Mouse (Mus musculus) neural tube, embryonic 14.5 days (tissue): ENCODE data around the gene Tmod4. TPM values are rescaled to one million over a fixed set of nuclear protein-coding genes. Genes with fewer than 3 reads are reported as not detected.

Experiments
- ATAC-seq: fragments of 200-750 bp; cut with Nextera tagmentation; 2 replicates; pipeline ENCODE4 v1.8.0; 2017; ENCODE audit warnings: low read depth, mild to moderate bottlenecking, moderate TSS enrichment, moderate library complexity
- H3K27ac ChIP-seq: fragments of 300-500 bp; sonication (generic); 2 replicates; pipeline ENCODE4 v1.5.1; 2014; ENCODE audit warnings: low read depth, mild to moderate bottlenecking, control low read depth, low read length, moderate library complexity, mixed read lengths
- H3K27me3 ChIP-seq: fragments of 300-500 bp; sonication (generic); 2 replicates; pipeline ENCODE4 v1.6.1; 2014; ENCODE audit warnings: low read length; ENCODE audit not compliant: control insufficient read depth, insufficient read depth
- H3K36me3 ChIP-seq: fragments of 300-500 bp; sonication (generic); 2 replicates; pipeline ENCODE4 v1.6.1; 2014; ENCODE audit warnings: low read length, mixed read lengths; ENCODE audit not compliant: control insufficient read depth, insufficient read depth
- H3K4me1 ChIP-seq: fragments of 300-500 bp; sonication (generic); 2 replicates; pipeline ENCODE4 v1.6.1; 2014; ENCODE audit warnings: low read length; ENCODE audit not compliant: control insufficient read depth, insufficient read depth
- H3K4me2 ChIP-seq: fragments of 300-500 bp; sonication (generic); 2 replicates; pipeline ENCODE4 v1.6.1; 2014; ENCODE audit warnings: mild to moderate bottlenecking, low read depth, low read length, control low read depth
- H3K4me3 ChIP-seq: fragments of 300-500 bp; sonication (generic); 2 replicates; pipeline ENCODE4 v1.5.1; 2014; ENCODE audit warnings: low read depth, low read length, control low read depth, mixed read lengths
- H3K9ac ChIP-seq: fragments of 300-500 bp; sonication (generic); replicated peaks from 2 replicates; pipeline ENCODE4 v1.6.1; 2014; ENCODE audit warnings: low read depth, mild to moderate bottlenecking, control low read depth, low read length, mixed read lengths
- H3K9me3 ChIP-seq: fragments of 300-500 bp; sonication (generic); 2 replicates; pipeline ENCODE4 v1.6.1; 2016; ENCODE audit warnings: low read length; ENCODE audit not compliant: control insufficient read depth
- WGBS: fragments of 180-500 bp; shearing (Covaris S2); extraction: QIAGEN DNeasy Blood & Tissue Kit; methylation state at CpG from one replicate; pipeline ENCODE4 v1.1.7; 2014; 5-methylcytosine and 5-hydroxymethylcytosine counted together
- microRNA-seq: library from miRNA; unstranded; fragments of <30 nt; microRNA quantifications from one replicate; pipeline ENCODE4, GENCODE M21; 2016
- polyA plus RNA-seq: library from polyadenylated mRNA; unstranded; fragments of >200 nt; fragmentation: Nextera tagmentation; extraction: Ambion mirVana; gene quantifications from 2 replicates; pipeline ENCODE4 v1.2.1, GENCODE M21; 2014

The Tmod4 gene
- polyA plus RNA-seq, 1 experiment from 2014 or later, result 0.98 TPM

- Histone ChIP-seq H3K9me3 (no peaks in the 10 kb centered on the region), H3K4me3 (peak overlapping the region; percentile 7; the same call in 1 of the 2 replicates), H3K27ac (no peak overlapping the region), H3K9ac (no peak overlapping the region), H3K4me1 (peaks cover 9% of the 10 kb centered on the region; the same call in 1 of the 2 replicates), H3K36me3 (peaks cover 40% of the 10 kb centered on the region), H3K27me3 (peaks cover 16% of the 10 kb centered on the region), H3K4me2 (peak overlapping the region; percentile 8; the same call in 1 of the 2 replicates)
- 6% methylated on average over 16 of the region's 16 CpGs for WGBS
- ATAC-seq, result peak; percentile 55; the same call in 1 of the 2 replicates
These were observed 49.8 kb downstream of the Tmod4 start for GRCm38 (mm10) chr3:95174011-95174592.

GRCm38 (mm10) chr3:95176500-95176899 lies 52.2 kb downstream of the Tmod4 start:
- 69% methylated on average over 3 of the region's 3 CpGs for WGBS

GRCm38 (mm10) chr3:95177583-95177982 lies 53.3 kb downstream of the Tmod4 start:
- no peaks in the 10 kb centered on the region for H3K27me3 ChIP-seq
- no peak overlapping the region for H3K9ac ChIP-seq
- no peak overlapping the region for H3K4me2 ChIP-seq
- no peak overlapping the region for H3K4me3 ChIP-seq
- ATAC-seq, result no peak
- WGBS, result 80% methylated on average over 6 of the region's 6 CpGs
- peaks cover 7% of the 10 kb centered on the region; the same call in 1 of the 2 replicates for H3K4me1 ChIP-seq
- peaks cover 8% of the 10 kb centered on the region for H3K36me3 ChIP-seq
- H3K9me3 ChIP-seq, result no peaks in the 10 kb centered on the region
- H3K27ac ChIP-seq, result no peak overlapping the region

More at GRCm38 (mm10) chr3:95176500-95176899, 52.2 kb downstream of the Tmod4 start:
- peaks cover 17% of the 10 kb centered on the region for H3K36me3 ChIP-seq
- no peak for ATAC-seq
- no peak overlapping the region for H3K9ac ChIP-seq
- H3K4me3 ChIP-seq, result no peak overlapping the region
- no peak overlapping the region for H3K4me2 ChIP-seq
- H3K27ac ChIP-seq, result no peak overlapping the region
- H3K9me3 ChIP-seq, result no peaks in the 10 kb centered on the region
- H3K27me3 ChIP-seq, result 0 out of 2 replicates have a peak, but pooled peaks cover 3% of the 10 kb centered on the region
- H3K4me1 ChIP-seq, result peaks cover 9% of the 10 kb centered on the region; the same call in 1 of the 2 replicates

Small RNA genes within 50 kb of the gene (microRNA-seq; reads per million reads assigned to microRNA genes)
- not detected for gene Mir8099-1

Other genes with a start within 250 kb of the Tmod4 start
- 344 and 394 TPM in 2 replicates for gene Psmb4, start 237.5 kb upstream of the Tmod4 start, polyA plus RNA-seq
- gene Selenbp1, start 191.4 kb upstream of the Tmod4 start, polyA plus RNA-seq, result 11.9 TPM in 2 replicates
- 8.9 and 9.4 TPM in 2 replicates for gene Rfx5, start 170.4 kb upstream of the Tmod4 start, polyA plus RNA-seq
- 23.8 and 26.7 TPM in 2 replicates for gene Pi4kb, start 149.7 kb upstream of the Tmod4 start, polyA plus RNA-seq
- 15.4 and 17.2 TPM in 2 replicates for gene Zfp687, start 109.0 kb upstream of the Tmod4 start, polyA plus RNA-seq
- gene Psmd4, start 81.9 kb upstream of the Tmod4 start, polyA plus RNA-seq, result 252 and 260 TPM in 2 replicates
- gene Pip5k1a, start 17.5 kb upstream of the Tmod4 start, polyA plus RNA-seq, result 11.5 and 12.2 TPM in 2 replicates
- 157 and 160 TPM in 2 replicates for gene Vps72, start 13.5 kb upstream of the Tmod4 start, polyA plus RNA-seq
- 80.8 and 96.9 TPM in 2 replicates for gene Scnm1, start 9.5 kb downstream of the Tmod4 start, polyA plus RNA-seq
- gene Lysmd1, start 9.6 kb downstream of the Tmod4 start, polyA plus RNA-seq, result 36.8 and 37.3 TPM in 2 replicates
- 2.1 and 4.1 TPM in 2 replicates for gene Tnfaip8l2, start 17.9 kb downstream of the Tmod4 start, polyA plus RNA-seq
- 26.0 and 26.6 TPM in 2 replicates for gene Sema6c, start 36.0 kb downstream of the Tmod4 start, polyA plus RNA-seq
- 3.4 and 4.7 TPM in 2 replicates for gene Gabpb2, start 93.4 kb downstream of the Tmod4 start, polyA plus RNA-seq
- gene Cdc42se1, start 104.3 kb downstream of the Tmod4 start, polyA plus RNA-seq, result 48.7 and 61.6 TPM in 2 replicates
- 506 and 653 TPM in 2 replicates for gene Mllt11, start 107.7 kb downstream of the Tmod4 start, polyA plus RNA-seq
- 0.23 and 0.31 TPM in 2 replicates for gene Gm128, start 117.1 kb downstream of the Tmod4 start, polyA plus RNA-seq
- 0.28 TPM in 1 of 2 replicates, not detected in the other for gene Bnipl, start 126.7 kb downstream of the Tmod4 start, polyA plus RNA-seq
- gene Mindy1, start 156.9 kb downstream of the Tmod4 start, polyA plus RNA-seq, result 37.2 and 47.3 TPM in 2 replicates
- 59.1 and 66.7 TPM in 2 replicates for gene Prune1, start 157.6 kb downstream of the Tmod4 start, polyA plus RNA-seq
- 0.18 and 0.28 TPM in 2 replicates for gene Anxa9, start 182.7 kb downstream of the Tmod4 start, polyA plus RNA-seq
- gene Cers2, start 190.3 kb downstream of the Tmod4 start, polyA plus RNA-seq, result 75.0 and 85.1 TPM in 2 replicates
- gene Setdb1, start 232.7 kb downstream of the Tmod4 start, polyA plus RNA-seq, result 50.4 and 54.3 TPM in 2 replicates